19 mouse cellular contexts compared by ENCODE assay signal in genomic region chr5:139877563-139877962, GRCm38 (mm10). TPM values are rescaled to one million over a fixed set of nuclear protein-coding genes. Genes with fewer than 3 reads are reported as not detected.
"Had no signal": no experiment of that assay in that cellular context is flagged by ENCODE, and none has a peak within 500 bp of the region (broad histone marks: within the 10 kb centered on the region; RNA-seq: fewer than 3 reads in every experiment).

No protein-coding gene starts in this region.

- H3K4me1 ChIP-seq: kidney, embryonic 15.5 days; limb, embryonic 13.5 days; liver, embryonic 15.5 days; midbrain, embryonic 13.5 days; neural tube, embryonic 15.5 days had no signal

- H3K36me3 ChIP-seq: kidney, embryonic 15.5 days; limb, embryonic 13.5 days; liver, embryonic 15.5 days; midbrain, embryonic 13.5 days; neural tube, embryonic 15.5 days had no signal

- H3K9me3 ChIP-seq: kidney, embryonic 15.5 days; liver, embryonic 15.5 days; midbrain, embryonic 13.5 days; neural tube, embryonic 15.5 days had no signal

- ATAC-seq: midbrain, embryonic 13.5 days had no signal

- H3K27ac ChIP-seq: kidney, embryonic 15.5 days; limb, embryonic 13.5 days; liver, embryonic 15.5 days; midbrain, embryonic 13.5 days; neural tube, embryonic 15.5 days had no signal

- H3K27me3 ChIP-seq: kidney, embryonic 15.5 days; limb, embryonic 13.5 days; liver, embryonic 15.5 days; midbrain, embryonic 13.5 days; neural tube, embryonic 15.5 days had no signal

- H3K9ac ChIP-seq: kidney, embryonic 15.5 days; limb, embryonic 13.5 days; liver, embryonic 15.5 days; midbrain, embryonic 13.5 days; neural tube, embryonic 15.5 days had no signal

- H3K4me2 ChIP-seq: kidney, embryonic 15.5 days; limb, embryonic 13.5 days; liver, embryonic 11.5 days; liver, embryonic 15.5 days; midbrain, embryonic 13.5 days; neural tube, embryonic 15.5 days had no signal

- DNase-seq: kidney, adult 11 months; kidney, postnatal 25 days; layer of hippocampus, adult 9-11 months; layer of hippocampus, postnatal 36 days; right cerebral cortex, adult 18-20 months; right cerebral cortex, postnatal 25 days; thymus, postnatal 4 days had no signal

- H3K4me3 ChIP-seq: kidney, embryonic 15.5 days; limb, embryonic 13.5 days; liver, embryonic 15.5 days; midbrain, embryonic 13.5 days; myocyte; neural tube, embryonic 15.5 days had no signal

RNA-seq across cellular contexts. Expression of gene Gm26938, which starts 51.4 kb away (rescaled TPM):
- total RNA-seq: layer of hippocampus, adult 18-20 months; layer of hippocampus, postnatal 36 days; left cerebral cortex, postnatal 36 days; megakaryocyte-erythroid progenitor cell, adult 5-6 weeks had no signal
- polyA plus RNA-seq: kidney, embryonic 15.5 days; limb, embryonic 13.5 days; liver, embryonic 11.5 days; liver, embryonic 15.5 days; midbrain, embryonic 13.5 days; myocyte; neural tube, embryonic 15.5 days; small intestine, adult 2 months; stomach, embryonic 16.5 days had no signal
